Mouse (Mus musculus) forebrain, embryonic 14.5 days (tissue): ENCODE results near the gene Stx6. TPM values are rescaled to one million over a fixed set of nuclear protein-coding genes. Genes with fewer than 3 reads are reported as not detected.

Experiments
- ATAC-seq: fragments of 200-750 bp; cut with Nextera tagmentation; 2 replicates; pipeline ENCODE4 v1.8.0; 2017; ENCODE audit warnings: mild to moderate bottlenecking, moderate library complexity
- DNase-seq: peaks from one replicate; pipeline ENCODE4 v3.0.0-alpha.2; 2015; ENCODE audit warnings: low spot score
- H3K27ac ChIP-seq: fragments of 300-500 bp; sonication (generic); 2 replicates; pipeline ENCODE4 v1.5.1; 2014; ENCODE audit warnings: low read depth, mild to moderate bottlenecking, control low read depth, low read length, moderate library complexity
- H3K27me3 ChIP-seq: fragments of 300-500 bp; sonication (generic); replicated peaks from 2 replicates; pipeline ENCODE4 v1.6.1; 2014; ENCODE audit warnings: low read length, control low read depth, mixed read lengths; ENCODE audit not compliant: control insufficient read depth, insufficient read depth
- H3K36me3 ChIP-seq: fragments of 300-500 bp; sonication (generic); 2 replicates; pipeline ENCODE4 v1.6.1; 2014; ENCODE audit warnings: low read length, control low read depth; ENCODE audit not compliant: control insufficient read depth, insufficient read depth
- H3K4me1 ChIP-seq: fragments of 300-500 bp; sonication (generic); 2 replicates; pipeline ENCODE4 v1.6.1; 2014; ENCODE audit warnings: antibody characterized with exemption, low read length, control low read depth; ENCODE audit not compliant: control insufficient read depth, insufficient read depth
- H3K4me2 ChIP-seq: fragments of 300-500 bp; sonication (generic); 2 replicates; pipeline ENCODE4 v1.6.1; 2014; ENCODE audit warnings: mild to moderate bottlenecking, control low read depth, low read length
- H3K4me3 ChIP-seq: fragments of 300-500 bp; sonication (generic); 2 replicates; pipeline ENCODE4 v1.5.1; 2014; ENCODE audit warnings: low read depth, low read length, control low read depth
- H3K9ac ChIP-seq: fragments of 300-500 bp; sonication (generic); 2 replicates; pipeline ENCODE4 v1.6.1; 2014; ENCODE audit warnings: mild to moderate bottlenecking, low read length, control low read depth, moderate library complexity
- H3K9me3 ChIP-seq: fragments of 300-500 bp; sonication (generic); replicated peaks from 2 replicates; pipeline ENCODE4 v1.6.1; 2016; ENCODE audit warnings: low read length, control low read depth, mixed read lengths; ENCODE audit not compliant: control insufficient read depth
- WGBS: fragments of 180-500 bp; shearing (Covaris S2); extraction: QIAGEN DNeasy Blood & Tissue Kit; methylation state at CpG from one replicate; pipeline ENCODE4 v1.1.7; 2014; 5-methylcytosine and 5-hydroxymethylcytosine counted together
- polyA plus RNA-seq: library from polyadenylated mRNA; unstranded; fragments of >200 nt; fragmentation: Nextera tagmentation; extraction: Ambion mirVana; gene quantifications from 2 replicates; pipeline ENCODE4 v1.2.1, GENCODE M21; 2014

Gene Stx6
- polyA plus RNA-seq, 1 experiment from 2014 or later, result 97.7 TPM

DNA sequence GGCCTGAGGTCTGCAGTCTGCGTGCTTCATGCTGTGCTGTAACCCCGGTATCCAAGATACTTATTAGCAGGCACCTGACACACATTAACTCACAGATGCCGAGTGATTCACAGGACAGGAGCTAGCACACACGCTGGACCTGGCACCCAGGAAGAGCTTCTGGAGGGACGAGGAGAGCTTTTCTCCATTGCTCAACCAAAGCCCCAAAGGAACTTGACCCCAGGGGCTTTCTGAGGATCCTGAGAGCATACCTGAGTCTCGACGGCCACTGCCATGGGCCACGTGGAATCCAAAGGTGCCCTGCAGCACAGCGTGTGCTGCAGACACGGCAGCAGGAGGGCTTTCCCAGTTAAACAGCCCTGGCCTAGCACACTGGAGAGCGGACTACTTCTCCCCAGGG lies 57.8 kb downstream of the Stx6 start:
- Histone ChIP-seq H3K27me3 (no peaks in the 10 kb centered on the region), H3K4me1 (peaks cover 26% of the 10 kb centered on the region), H3K4me2 (no peak overlapping the region), H3K36me3 (no peaks in the 10 kb centered on the region), H3K27ac (no peak overlapping the region), H3K9me3 (no peaks in the 10 kb centered on the region), H3K9ac (0 out of 2 replicates have a peak overlapping the region, but pooled peaks have one; percentile 1), H3K4me3 (no peak overlapping the region)
- ATAC-seq (no peak), DNase-seq (no peak)
- 83% methylated on average over 11 of the region's 11 CpGs for WGBS

DNA sequence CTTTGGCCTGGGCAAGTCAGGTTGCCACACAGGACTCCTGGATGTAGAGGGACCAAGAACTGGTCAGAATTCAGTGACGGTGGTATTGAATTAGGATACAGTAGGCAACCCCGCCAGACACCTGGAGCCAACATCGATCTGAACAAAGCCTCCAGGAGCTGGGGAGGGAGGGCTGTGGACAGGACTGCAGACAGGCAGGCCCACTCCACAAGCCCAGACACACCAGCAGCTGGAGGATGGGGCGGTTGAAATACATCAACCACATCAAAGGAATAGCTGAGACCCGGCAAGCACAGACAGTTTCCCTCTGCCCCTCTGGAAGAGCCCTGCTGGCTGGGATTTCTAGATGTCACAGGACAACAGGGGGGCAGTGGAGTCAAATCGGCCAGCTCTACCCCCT lies 58.3 kb downstream of the Stx6 start:
- no peak overlapping the region for H3K27ac ChIP-seq
- DNase-seq, result no peak
- WGBS, result 66% methylated on average over 6 of the region's 6 CpGs

DNA sequence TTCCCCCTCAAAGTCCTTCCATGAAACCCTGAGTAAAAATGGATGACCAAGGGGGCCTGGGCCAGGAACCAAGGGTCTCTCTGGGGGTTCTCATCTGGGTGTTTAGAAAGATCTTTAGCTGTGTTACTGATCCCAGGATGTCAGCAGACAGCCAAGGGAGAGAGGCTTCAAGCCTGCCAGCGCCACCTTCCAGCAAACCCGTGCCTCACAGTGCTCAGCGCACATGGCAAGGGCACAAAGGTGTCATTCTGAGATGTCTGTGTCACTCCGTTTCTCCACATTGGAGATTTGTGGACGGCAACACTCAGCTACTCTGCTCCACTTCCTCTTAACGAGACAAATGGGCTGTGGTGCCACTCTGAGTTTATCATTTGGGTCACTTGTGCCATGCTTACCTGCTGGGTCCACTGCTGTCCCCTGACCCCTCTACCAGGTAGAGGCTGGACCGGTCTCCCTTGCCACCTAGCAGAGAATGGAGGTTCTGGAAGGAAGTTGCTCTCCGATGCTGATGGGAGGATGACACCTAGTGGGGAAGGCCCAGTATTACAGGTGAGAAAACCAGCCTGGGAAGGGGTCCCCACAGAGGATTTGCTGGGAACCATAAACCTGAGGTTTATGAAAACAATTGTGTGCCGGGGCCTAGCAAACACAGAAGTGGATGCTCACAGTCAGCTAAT lies 59.5 kb downstream of the Stx6 start:
- H3K27ac ChIP-seq, result no peak overlapping the region
- WGBS, result 46% methylated on average over 9 of the region's 9 CpGs
- H3K4me2 ChIP-seq, result no peak overlapping the region
- peak; percentile 81 for DNase-seq
- no peaks in the 10 kb centered on the region for H3K27me3 ChIP-seq
- peaks cover 10% of the 10 kb centered on the region for H3K4me1 ChIP-seq
- no peaks in the 10 kb centered on the region for H3K9me3 ChIP-seq
- no peak overlapping the region for H3K4me3 ChIP-seq
- H3K36me3 ChIP-seq, result no peaks in the 10 kb centered on the region
- peak; percentile 30; the same call in 1 of the 2 replicates for ATAC-seq
- no peak overlapping the region for H3K9ac ChIP-seq

More for the DNA sequence above, 58.3 kb downstream of the Stx6 start:
- ATAC-seq, result no peak
- Histone ChIP-seq H3K4me2 (no peak overlapping the region), H3K27me3 (no peaks in the 10 kb centered on the region), H3K4me1 (peaks cover 21% of the 10 kb centered on the region), H3K9ac (no peak overlapping the region; the same call in 1 of the 2 replicates), H3K4me3 (no peak overlapping the region), H3K9me3 (no peaks in the 10 kb centered on the region), H3K36me3 (no peaks in the 10 kb centered on the region)

DNA sequence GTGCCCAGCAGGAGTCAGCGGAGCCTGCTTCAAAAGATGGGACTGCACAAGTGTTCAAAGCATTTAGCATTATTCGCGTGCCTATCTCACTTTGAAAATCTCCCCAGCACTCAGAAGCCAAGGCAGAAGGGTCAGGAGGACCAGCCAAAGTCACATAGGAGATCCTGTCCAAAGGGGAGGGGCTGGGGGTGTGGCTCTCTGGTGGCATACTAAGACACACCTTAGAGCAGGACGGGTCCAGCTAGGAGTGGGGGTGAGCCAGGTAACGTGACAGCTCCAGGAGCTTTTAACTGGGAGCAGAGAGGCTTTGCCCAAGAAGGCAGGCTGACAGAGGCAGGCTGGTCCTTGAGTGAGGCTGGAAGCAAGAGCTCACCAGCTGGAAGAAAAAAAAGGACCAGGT lies 60.4 kb downstream of the Stx6 start:
- Histone ChIP-seq H3K4me1 (peaks cover 5% of the 10 kb centered on the region; the same call in 1 of the 2 replicates), H3K27me3 (no peaks in the 10 kb centered on the region), H3K4me3 (no peak overlapping the region), H3K36me3 (no peaks in the 10 kb centered on the region), H3K27ac (no peak overlapping the region), H3K9me3 (no peaks in the 10 kb centered on the region), H3K9ac (no peak overlapping the region), H3K4me2 (no peak overlapping the region)
- WGBS, result 80% methylated on average over 5 of the region's 5 CpGs
- no peak for DNase-seq
- ATAC-seq, result no peak

DNA sequence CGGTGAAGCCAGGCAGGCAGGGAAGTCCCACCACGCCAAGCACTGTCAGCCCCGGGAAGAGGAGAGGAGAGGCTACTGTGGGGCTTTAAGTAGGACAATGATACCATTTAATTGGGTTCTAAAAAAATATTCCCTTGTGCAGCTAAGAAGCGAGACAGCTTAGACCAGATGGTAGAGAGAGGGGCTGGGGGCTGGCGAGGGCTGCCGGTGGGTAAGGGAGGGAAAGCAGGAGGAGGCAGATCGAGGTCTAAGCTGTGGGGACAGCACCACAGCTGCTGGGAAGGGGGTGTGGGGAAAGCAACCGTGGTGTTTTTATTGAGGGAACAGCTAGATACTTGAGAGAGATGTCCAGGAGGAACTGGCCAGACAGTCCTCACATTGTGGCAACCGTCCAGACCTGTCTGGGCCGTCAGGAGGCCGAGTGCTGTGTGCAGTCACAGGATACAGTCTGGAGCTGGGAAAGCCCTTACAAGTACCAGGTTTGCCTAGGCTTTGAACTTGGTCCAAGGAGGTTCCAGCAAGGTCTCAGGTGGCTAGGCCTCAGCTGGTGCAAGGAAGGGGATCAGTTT lies 63.7 kb downstream of the Stx6 start:
- H3K4me2 ChIP-seq, result no peak overlapping the region
- WGBS, result 50% methylated on average over 11 of the region's 11 CpGs
- peak overlapping the region; percentile 62 for H3K27ac ChIP-seq
- H3K9ac ChIP-seq, result no peak overlapping the region
- H3K27me3 ChIP-seq, result no peaks in the 10 kb centered on the region
- peaks cover 3% of the 10 kb centered on the region for H3K4me1 ChIP-seq
- H3K9me3 ChIP-seq, result no peaks in the 10 kb centered on the region
- no peaks in the 10 kb centered on the region for H3K36me3 ChIP-seq
- DNase-seq, result no peak
- peak; percentile 27; the same call in 1 of the 2 replicates for ATAC-seq
- no peak overlapping the region for H3K4me3 ChIP-seq

DNA sequence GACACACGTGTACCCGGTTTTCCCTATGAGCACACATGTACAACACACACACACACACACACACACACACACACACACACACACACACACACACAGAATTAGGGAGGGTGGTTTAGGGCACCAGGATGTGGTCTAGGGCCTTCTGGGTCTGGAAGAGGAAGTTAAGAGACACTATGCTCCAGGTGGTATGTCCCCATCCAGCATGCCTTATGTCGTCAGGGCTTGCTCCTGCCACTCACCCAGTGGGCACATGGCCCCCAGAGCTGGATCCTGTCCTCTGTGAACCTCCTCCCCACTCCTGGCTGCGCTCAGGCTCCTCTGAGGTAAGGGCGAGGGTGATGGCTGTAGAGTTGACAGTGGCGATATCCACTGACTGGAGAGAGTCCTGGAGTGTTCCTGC lies 64.5 kb downstream of the Stx6 start:
- Histone ChIP-seq H3K4me3 (no peak overlapping the region), H3K4me2 (no peak overlapping the region), H3K9me3 (no peaks in the 10 kb centered on the region), H3K27ac (no peak overlapping the region), H3K36me3 (no peaks in the 10 kb centered on the region), H3K27me3 (no peaks in the 10 kb centered on the region), H3K9ac (no peak overlapping the region), H3K4me1 (peaks cover 3% of the 10 kb centered on the region)
- no peak for ATAC-seq
- DNase-seq, result no peak
- 91% methylated on average over 6 of the region's 6 CpGs for WGBS

DNA sequence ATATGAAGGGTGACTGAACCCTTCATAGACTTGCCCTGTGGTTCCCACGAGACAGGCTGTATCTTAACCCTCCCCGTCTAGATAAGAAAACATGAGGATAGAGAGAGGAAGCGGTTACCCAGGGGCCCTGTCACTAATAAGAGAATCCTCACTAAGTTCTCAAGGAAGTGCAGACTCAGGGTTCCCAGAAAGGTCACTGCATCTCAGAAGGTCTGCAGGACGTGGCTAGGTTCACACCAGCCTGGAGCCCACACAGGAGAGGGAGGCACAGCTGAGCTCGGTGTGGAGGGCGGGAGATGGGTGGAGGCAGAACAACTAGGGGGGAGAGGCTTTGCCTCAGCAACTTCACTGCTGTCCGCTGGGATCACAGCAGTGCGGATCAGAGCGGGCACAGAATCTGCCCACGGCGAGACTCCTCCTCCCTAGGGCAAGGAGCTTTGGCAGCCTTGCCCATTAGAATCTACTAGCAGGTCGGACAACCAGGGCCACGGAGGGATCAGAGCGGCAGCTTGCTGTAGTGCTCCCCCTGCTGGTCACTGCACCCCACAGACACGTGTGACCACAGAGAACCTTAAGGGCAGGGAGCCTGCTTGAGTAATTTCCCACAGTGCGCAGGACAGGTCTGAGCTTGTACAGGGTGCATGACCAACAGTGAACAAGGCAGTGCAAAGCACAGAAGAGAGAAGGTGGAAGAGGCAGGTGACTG lies 65.5 kb downstream of the Stx6 start:
- Histone ChIP-seq H3K4me2 (0 out of 2 replicates have a peak overlapping the region, but pooled peaks have one; percentile 12), H3K27ac (no peak overlapping the region)
- WGBS, result 34% methylated on average over 16 of the region's 16 CpGs

DNA sequence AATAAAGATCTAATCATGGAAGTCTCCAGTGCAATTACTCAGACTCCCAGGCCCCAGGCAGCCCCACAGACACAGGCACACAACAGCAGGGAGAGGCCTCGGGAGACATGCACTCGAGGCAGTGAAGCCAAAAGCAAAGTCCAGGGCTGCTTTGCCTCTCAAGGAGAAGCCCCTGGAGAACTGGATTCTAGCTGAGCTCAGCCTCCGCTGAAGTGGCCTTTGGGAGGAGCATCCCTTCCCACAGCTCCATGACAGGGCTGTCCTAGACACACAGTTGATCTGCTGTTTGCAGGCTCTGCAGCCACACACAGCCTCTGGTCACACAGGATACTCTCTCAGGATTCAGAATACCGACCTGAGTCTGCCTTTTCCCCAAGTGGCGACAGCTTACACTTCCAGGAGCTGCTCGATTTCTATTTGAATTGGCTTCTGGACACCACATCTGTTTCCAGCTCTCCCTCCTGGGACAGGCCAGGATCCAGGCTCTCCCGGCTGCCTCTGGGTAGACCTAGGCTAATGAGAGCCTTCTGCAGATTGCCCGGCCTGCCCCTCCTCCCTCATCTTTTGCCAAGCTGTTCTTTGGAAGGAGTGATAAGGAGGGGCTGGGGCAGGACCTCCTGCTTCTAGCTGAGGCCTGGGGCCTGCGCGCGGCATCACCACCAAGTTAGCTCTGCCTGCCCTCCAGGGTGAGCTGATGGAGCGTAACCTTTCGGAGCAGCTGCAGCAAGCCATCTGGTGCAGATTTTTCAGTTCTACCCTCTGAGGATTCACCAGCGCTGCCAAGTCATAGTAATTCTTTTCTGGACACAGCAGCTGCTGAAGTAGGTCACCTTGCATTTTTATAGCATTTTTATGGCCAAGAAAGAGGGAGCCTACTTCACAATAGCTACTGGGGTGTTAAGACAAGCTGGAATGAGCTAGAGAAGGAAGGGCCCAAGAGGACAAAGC lies 71.2 kb downstream of the Stx6 start:
- Histone ChIP-seq H3K9ac (no peak overlapping the region), H3K4me3 (no peak overlapping the region), H3K9me3 (no peaks in the 10 kb centered on the region), H3K27ac (peak overlapping the region; percentile 79), H3K36me3 (no peaks in the 10 kb centered on the region), H3K27me3 (no peaks in the 10 kb centered on the region), H3K4me1 (peaks cover 29% of the 10 kb centered on the region), H3K4me2 (no peak overlapping the region)
- peak; percentile 30 for ATAC-seq
- DNase-seq, result peak; percentile 68
- WGBS, result 22% methylated on average over 14 of the region's 14 CpGs

More for the DNA sequence above, 65.5 kb downstream of the Stx6 start:
- Histone ChIP-seq H3K9me3 (no peaks in the 10 kb centered on the region), H3K4me3 (no peak overlapping the region), H3K36me3 (no peaks in the 10 kb centered on the region), H3K9ac (no peak overlapping the region), H3K4me1 (peaks cover 3% of the 10 kb centered on the region), H3K27me3 (no peaks in the 10 kb centered on the region)
- ATAC-seq, result peak; percentile 77
- peak; percentile 87 for DNase-seq
